Mouse (Mus musculus): ENCODE data around the gene Unc80. TPM values are rescaled to one million over a fixed set of nuclear protein-coding genes. Genes with fewer than 3 reads are reported as not detected.

Gene Unc80
- 100 to 1,000 TPM; 217 to 264 TPM for total RNA-seq (2021)

DNA sequence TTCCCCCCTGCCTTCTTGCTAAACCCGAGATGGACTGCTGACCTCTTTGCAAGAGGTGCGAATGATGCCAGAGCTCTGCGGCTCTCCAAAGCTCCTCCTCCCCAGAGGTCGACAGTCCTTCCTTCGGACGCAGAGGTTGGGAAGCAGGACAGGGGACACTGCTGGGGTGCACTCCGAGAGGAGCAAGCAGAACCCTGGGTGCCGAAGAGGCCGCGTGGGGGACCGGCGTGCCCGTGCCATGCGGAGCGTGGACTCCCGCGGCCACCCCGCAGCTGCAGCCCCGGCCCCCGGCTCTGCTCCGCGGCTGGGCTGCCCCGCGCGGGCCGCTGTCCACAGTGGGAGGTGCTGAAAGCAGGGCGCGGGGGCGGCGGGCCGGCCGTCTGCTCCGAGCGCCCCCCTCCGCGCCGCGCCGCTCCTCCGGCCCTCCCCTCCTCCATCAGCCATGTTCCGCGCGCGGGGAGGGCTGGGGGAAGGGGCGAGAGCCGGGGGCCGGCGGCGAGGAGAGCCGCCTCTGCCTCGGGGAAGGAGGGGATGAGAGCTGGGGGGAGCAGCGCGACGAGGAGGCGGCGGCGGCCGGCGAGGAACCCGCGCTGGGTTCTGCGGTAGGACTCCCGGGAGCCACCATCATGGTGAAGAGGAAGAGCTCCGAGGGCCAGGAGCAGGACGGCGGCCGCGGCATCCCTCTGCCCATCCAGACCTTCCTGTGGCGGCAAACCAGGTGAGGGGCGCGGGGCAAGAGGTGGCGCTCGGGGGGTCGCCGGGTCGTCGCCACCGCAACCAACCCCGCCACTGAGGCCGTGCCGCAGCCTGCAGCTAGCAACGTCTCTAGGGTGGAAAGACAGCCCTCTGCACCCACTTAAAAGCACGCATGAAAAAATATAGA lies at the start of gene Unc80:
Gene Unc80, plus strand, starts transcription at position 547 of the 883 bp plus-strand sequence.
- intact Hi-C loops (cut with DNase I), result loop anchor here (10.0 kb wide), 1 partner anchor 143 kb away; no protein-coding TSS in a partner anchor

DNA sequence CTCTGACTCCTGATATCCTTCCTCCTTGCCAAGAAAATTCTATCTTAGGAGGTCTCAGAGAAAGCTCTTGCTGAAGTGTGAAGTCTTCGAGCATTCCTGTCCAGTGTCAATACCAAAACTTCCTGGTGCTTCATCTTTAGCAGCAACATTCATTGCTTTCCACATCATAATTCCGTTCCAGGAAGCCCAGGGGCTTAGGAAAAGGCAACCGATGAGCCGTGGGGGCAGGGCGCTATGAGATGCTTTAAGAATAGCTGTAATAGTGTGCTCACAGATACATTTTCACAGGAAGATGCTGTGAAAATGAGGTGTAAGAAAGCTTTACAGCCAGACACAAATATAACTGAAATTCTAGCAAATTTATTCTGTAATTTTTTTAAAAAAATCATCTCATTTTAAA lies 42.1 kb upstream of the Unc80 start:
- no peak for DNase-seq (ENCODE audit: low spot score in 2 of 2)

More for the DNA sequence above, at the start of gene Unc80:
- DNase-seq (ENCODE audit: low spot score in 2 of 2), result peak; percentile 66 to 84

DNA sequence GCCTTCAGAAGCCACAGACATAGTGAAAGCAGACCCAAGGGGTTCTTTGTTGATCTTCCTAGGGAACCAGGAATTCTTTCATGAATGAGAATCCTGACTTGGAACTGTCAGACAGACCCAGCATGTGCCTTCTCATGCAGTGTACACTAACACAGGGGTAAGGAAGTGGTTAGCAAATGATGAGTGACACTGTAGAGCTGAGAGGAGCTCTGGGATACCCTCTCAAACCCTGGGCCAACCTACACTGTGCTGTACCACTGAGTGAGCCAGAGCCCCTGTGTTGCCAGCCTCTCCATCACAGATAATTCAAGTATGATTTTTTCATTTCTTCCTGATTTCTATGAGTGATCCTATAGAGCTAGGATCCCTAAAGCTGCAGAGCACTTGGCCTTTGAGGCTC lies 37.2 kb upstream of the Unc80 start:
- DNase-seq (ENCODE audit: low spot score in 2 of 2), result no peak
- intact Hi-C loops (cut with DNase I), result no loop called here

More for the DNA sequence above, 42.1 kb upstream of the Unc80 start:
- intact Hi-C loops (cut with DNase I), result no loop called here

DNA sequence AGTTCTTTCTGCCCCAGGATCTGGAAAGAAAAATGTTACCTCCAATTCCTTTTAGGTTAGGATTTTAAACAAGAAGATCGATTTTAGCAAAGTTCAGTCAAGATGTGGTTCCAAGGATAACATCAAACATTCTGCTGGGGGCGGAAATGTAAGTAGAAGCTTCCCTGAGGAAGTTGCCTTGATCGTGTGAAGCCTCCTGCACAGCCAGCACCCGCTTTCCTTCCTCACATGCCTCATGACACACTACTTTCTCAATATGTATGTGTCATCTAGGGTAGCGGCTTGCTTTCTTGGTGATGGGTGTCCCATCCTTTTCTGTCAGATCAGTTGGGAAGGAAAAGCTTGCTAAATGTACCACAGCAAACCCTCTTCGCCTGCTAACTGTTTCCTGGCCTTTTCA lies 36.7 kb upstream of the Unc80 start:
- peak in 1 of 2 experiments; percentile 9 for DNase-seq (ENCODE audit: low spot score in 2 of 2)
- intact Hi-C loops (cut with DNase I), result no loop called here

DNA sequence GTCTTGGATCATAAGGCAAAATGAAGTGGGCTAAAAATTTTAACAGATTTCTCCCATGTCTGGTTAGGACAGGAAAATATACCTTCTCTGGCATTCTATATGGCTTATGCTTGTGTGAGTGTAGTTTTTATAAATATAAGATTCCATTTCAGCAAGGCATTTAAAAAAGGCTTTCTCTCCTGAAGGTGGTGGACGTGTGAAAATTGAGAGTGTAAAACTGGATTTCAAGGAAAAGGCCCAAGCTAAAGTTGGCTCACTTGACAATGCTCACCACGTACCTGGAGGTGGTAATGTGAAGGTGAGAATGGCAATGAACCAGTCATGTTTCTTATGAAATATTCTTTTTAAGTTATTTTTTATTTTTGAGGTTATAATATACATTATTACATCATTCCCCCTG lies 30.1 kb upstream of the Unc80 start:
- no peak for DNase-seq (ENCODE audit: low spot score in 2 of 2)
- intact Hi-C loops (cut with DNase I), result no loop called here

DNA sequence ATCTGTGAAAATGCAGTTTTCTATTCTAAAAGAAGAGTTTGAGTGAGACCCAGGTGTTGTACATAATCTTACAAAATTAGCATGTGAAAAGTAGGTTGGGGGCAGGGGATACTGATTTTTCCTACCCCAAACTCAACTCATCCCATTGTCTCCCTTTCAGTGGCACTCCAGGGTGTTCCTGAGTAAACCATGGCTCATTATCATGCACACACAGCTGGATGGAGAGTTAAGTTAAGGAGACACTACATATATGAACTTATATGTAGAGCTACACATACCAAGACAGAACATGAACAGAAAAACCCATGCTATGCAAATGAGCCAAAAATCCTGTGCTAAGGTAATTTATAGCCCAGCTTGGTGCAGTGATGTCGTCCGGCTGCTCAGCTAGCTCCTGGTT lies 25.2 kb upstream of the Unc80 start:
- no peak for DNase-seq (ENCODE audit: low spot score in 2 of 2)
- intact Hi-C loops (cut with DNase I), result no loop called here

DNA sequence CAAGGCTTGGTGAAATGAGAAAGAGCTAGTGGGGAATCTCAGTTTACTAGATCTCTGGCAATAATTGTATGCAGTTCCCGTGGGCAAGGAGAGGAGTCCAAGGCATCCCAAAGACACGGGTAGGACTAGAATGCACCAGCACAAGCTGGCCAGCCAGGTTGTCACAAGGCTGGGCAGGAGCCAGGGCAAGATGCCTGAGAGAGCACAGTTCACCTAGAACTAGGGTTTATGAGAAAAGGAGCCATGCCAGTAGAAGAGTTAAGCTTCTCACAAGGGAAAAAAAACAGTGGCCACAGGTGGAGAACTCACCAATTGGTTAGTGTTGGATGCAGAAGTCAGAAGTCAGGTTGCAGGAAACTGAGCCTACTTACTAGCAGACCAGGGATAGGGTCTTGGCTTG lies 18.7 kb upstream of the Unc80 start:
- DNase-seq (ENCODE audit: low spot score in 2 of 2), result no peak

DNA sequence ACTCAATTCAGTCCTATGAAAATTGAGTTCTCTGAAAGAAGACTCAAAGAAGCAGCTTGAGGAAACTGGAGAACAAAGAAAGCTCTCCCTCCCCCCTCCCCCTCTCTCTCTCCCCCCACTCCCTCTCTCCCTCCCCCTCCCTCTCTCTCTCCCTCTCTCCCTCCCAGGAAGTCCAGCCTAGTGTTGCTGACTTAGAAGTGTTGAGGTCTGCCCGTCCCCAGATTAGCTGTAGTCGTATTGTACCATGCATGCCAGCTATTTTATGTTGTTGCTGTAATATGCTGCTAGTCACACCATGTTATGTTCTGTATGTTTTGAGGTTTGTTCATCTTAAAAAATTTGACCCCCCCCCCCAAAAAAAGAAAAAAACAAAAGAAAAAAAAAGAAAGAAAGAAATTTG lies 11.6 kb upstream of the Unc80 start:
- intact Hi-C loops (cut with DNase I), result no loop called here
- DNase-seq (ENCODE audit: low spot score in 2 of 2), result no peak

More for the DNA sequence above, 18.7 kb upstream of the Unc80 start:
- intact Hi-C loops (cut with DNase I), result no loop called here

DNA sequence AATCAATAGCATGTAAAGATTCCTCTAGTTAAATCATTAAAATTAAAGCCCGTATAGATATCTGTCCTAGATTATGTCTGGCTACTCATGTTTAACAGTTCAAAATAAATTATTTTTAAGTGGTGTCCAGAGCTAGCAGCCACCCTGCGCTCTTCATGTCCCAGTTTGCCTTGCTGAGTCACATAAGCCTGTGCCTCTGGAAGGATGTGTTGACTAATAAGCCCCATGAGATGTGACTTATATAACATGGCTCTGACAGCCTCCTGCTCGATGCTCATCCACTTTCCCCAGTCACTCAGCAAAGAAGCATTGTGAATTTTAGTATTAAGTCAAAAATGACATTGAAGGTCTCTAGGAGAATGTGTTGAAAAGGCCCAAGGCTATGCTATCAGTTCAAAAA lies 10.4 kb upstream of the Unc80 start:
- intact Hi-C loops (cut with DNase I), result no loop called here
- DNase-seq (ENCODE audit: low spot score in 2 of 2), result no peak

DNA sequence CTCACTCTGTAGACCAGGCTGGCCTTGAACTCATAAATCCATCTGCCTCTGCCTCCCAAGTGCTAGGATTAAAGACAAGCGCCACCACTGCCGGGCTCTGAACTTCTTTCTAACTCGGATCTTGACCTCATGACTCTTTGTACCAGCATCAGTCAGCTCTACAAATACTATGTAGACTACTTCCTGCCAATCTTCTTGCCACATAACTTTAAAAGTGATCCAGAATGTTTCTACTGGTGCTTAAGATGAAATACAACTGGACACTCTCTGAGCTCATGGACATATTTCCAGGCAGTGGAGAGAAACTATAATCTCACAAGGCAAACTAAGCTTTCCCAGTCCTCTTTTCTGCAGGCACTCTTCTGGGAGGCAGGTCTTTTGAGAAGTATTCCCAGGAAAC lies 8.8 kb upstream of the Unc80 start:
- DNase-seq (ENCODE audit: low spot score in 2 of 2), result no peak
- intact Hi-C loops (cut with DNase I), result no loop called here

DNA sequence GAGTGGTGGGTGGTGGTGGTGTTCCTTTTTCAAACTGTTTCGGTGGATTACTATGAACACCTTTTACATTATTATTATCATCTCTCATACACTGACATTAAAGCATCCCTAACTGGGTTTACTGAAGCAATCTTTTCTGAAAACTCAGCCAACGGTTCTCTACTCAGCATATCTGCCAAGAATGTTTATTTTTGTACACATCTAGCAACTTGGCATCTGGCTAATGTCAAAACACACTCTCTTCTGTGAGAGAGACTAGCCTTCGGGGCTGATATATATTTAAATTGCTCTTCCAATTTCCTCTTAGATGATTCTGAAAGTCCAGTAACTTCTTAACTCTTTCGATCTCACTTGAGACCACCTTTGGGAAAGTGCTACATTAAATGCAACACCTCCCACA lies 7.3 kb upstream of the Unc80 start:
- intact Hi-C loops (cut with DNase I), result loop anchor here (10.0 kb wide), 1 partner anchor 136 kb away; no protein-coding TSS in a partner anchor

DNA sequence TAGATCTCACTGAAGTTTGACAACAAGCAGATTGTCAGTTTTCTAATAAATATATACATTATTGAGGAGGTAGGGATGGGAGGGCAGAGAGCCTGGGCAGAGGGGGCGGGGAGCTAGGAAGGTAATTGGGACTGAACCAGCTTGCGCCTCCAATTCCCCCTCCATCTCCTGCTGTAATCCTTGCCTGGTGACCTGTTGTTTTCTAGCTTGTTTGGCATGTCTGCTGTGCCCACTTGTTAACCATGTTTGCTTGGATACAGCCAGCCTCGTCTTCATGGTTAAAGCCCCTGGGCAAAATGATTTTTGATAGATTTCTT lies 495 bp downstream of the Unc80 start:
- intact Hi-C loops (cut with DNase I), result loop anchor here (10.0 kb wide), 1 partner anchor 144 kb away; no protein-coding TSS in a partner anchor
- peak; percentile 22 to 44 for DNase-seq (ENCODE audit: low spot score in 2 of 2)

More for the DNA sequence above, 7.3 kb upstream of the Unc80 start:
- no peak for DNase-seq (ENCODE audit: low spot score in 2 of 2)

DNA sequence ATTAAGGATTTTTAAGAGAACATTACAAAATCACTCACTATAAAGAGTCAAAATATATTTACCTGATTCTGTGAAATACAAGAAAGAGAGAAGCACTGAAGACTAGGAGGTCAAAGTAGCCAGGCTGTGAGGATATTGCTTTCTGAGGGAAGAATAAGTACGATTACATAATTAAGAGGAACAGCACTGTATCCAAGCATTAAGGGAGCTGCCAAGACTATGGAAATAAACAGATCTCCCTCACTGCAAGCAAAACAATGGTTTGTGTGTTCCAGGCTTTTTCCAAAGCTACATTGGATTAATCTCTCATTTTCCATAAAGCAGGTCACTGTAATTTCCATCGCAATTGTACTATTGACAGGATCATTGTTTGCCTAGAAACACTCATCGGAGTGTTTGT lies 14.6 kb downstream of the Unc80 start:
- intact Hi-C loops (cut with DNase I), result no loop called here
- DNase-seq (ENCODE audit: low spot score in 2 of 2), result no peak

DNA sequence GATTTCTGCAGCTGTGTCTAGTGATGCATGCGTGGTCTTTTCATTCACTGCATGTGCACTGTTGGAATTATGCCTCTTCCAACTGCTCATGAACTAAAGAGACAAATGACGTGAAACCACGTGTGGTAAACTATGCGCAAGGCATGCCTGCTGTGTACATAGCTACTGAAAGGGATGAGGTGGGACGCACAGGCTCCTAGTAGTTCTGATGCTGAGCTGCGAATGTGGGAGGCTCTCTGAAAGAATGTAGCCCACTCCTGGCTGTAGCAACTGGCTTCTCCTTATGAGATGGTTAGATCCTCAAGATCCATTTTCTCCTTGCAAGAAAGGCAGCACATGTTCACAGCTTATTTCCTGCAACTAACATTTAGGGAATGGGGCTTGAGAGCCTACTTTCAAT lies 24.9 kb downstream of the Unc80 start:
- DNase-seq (ENCODE audit: low spot score in 2 of 2), result no peak
- intact Hi-C loops (cut with DNase I), result no loop called here

DNA sequence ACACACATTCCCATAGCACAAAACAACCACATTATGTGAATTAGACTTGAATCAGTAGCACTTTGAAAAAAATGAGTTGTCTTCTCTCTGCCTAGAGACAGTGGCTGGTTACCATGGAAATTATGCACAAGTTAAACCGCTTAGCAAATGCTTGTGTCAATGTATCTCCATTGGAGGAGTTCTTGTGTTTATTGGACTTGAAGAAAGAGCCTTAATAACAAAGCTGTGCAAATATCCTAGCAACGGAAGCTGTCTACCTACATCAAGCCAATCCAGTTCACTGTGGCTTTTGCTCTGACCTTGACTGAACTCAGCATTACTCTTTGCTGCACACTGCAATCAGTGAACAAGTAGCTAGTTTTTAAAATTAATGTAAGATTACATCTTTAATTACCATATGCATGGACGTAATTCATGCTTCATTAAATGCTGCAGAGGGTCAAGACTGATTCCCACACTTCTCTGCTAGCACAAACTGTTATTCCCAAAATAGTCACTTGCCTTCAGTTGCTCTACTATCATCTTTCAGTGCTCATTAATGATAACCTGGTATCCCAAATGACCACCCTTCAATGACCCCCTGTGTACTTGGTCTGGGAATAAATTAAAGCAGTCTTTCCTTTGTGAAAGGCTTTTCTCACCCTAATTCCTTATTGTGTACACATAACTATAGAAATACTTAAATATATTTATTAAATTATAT lies 27.3 kb downstream of the Unc80 start:
- intact Hi-C loops (cut with DNase I), result no loop called here
- DNase-seq (ENCODE audit: low spot score in 2 of 2), result no peak

DNA sequence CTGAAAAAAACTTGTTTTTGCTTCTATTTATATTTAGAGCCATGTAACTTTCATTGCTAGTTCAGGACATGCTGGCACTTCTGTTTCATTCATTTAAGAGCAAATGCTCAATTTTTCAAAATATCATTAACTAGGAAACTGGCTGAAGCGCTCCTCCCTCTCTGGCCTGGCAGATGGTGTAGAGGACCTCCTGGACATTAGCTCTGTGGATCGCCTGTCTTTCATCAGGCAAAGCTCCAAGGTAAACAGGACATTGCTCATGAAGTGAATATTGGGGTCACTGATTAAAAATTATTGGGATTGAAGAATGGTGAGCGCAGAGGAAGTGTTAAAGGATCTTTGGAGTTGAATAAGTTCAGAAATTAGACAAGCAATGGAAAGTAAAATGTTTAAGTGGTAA lies 82.6 kb downstream of the Unc80 start:
- DNase-seq (ENCODE audit: low spot score in 2 of 2), result no peak
- intact Hi-C loops (cut with DNase I), result no loop called here

DNA sequence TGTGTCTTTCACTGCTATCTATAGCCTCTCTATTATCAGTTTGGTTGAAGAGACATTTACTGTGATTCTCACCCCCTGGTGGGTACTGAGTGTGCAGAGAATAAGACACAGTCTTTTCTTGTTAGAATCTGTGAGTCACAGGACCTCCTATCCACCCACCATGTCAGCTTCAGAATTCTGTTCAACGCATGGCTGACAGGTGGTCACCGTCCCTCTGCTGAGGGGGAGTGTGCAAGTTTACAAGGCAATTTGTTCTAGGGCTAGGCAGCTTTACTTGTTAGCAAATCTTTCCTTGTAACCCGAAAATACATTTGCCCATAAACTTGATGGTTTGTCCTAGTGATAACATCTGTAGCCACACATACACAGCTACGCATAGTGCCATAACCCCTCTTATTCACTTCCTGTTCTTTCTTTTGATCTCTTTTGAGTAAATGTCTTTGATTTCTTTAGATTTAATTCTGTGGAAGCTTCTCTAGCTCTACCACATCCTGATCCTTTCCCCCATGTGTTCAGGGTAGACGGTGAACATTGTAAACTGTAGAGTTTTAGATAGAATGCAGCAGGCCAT lies 84.3 kb downstream of the Unc80 start:
- intact Hi-C loops (cut with DNase I), result no loop called here
- DNase-seq (ENCODE audit: low spot score in 2 of 2), result peak; percentile 51 to 65

DNA sequence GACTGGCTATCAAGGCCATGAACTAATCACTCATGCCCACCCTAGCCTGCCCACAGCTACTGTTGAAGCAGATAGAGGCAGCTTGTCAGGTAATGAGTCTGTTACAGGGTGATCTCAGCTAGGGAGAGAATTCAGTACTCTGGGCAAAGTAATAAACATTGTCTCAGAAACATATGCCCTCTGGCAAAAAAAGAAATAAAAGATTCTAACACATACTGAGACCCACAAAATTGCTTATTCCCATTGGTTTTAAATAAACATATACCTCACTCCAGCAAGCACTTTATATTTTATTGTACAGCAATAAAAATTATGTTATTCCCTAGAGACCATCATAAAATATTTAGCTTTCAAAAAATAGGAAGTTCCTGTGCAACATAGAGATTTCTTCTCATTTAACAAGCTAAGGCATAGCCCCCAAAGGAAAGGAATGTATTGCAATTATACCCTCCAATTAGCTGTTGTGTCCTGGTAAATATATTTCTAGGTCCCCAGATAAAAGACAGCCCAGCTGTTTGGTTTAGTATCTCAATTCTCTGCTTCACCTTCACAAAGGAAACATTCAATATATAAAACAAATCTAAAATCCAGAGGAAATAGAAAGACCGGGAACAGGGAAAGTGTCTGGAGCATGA lies 93.6 kb downstream of the Unc80 start:
- DNase-seq (ENCODE audit: low spot score in 2 of 2), result no peak
- intact Hi-C loops (cut with DNase I), result no loop called here

DNA sequence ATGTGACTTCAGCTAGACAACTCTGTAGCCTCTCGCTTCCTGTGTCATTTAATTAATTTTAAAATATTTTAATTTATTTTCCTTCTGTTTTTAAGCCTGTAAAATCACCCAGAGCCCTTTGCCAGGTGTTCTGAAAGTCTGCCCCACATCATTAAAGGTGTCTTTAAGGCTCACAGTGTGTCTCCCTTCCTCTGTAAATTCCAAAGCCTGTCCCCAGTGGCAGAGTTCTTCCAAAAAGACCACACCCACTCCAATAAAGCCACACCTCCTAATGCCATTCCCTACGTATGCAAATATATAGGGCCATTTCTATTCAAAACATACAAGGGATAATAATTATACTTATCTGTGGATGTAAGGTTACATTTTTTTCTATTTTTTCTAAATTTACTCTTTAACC lies 94.2 kb downstream of the Unc80 start:
- intact Hi-C loops (cut with DNase I), result no loop called here
- no peak for DNase-seq (ENCODE audit: low spot score in 2 of 2)

DNA sequence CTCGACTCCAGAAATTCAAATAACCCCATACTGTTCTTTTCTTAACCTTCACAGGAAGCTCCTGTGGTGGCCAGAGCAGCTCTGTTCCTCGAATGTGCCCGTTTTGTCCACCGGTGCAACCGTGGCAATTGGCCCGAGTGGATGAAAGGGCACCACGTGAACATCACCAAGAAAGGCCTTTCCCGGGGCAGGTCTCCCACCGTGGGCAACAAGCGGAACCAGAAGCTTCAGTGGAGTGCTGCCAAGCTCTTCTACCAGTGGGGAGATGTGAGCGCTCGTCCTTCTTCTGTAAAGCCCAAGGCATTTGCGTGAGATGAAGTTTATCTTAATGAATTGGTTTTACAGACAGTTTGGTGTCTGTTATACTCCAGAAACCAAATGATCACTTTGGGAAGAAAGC lies 101.6 kb downstream of the Unc80 start:
- DNase-seq (ENCODE audit: low spot score in 2 of 2), result no peak
- intact Hi-C loops (cut with DNase I), result no loop called here

Data from left cerebral cortex, postnatal 36 days (tissue).